Mouse (Mus musculus): ENCODE results near the gene Ccm2l. TPM values are rescaled to one million over a fixed set of nuclear protein-coding genes. Genes with fewer than 3 reads are reported as not detected.

The Ccm2l gene
- polyA plus RNA-seq, 1 experiment from 2014 or later, result 0.59 TPM

GRCm38 (mm10) chr2:153075961-153076360 is 10.2 kb downstream of the Ccm2l start:
- H3K9me3 ChIP-seq (replicated peaks), result no peaks in the 10 kb centered on the region
- peak overlapping the region; percentile 34; the same call in 1 of the 2 replicates for H3K27ac ChIP-seq (replicated peaks)
- H3K36me3 ChIP-seq (replicated peaks), result no peaks in the 10 kb centered on the region
- H3K4me2 ChIP-seq, result no peak overlapping the region
- H3K9ac ChIP-seq, result no peak overlapping the region
- peaks cover 14% of the 10 kb centered on the region for H3K27me3 ChIP-seq
- peak; percentile 66 for ATAC-seq (ENCODE audit: insufficient read depth)
- WGBS (ENCODE audit: insufficient replicate concordance), result 14% methylated on average over 2 of the region's 2 CpGs
- H3K4me3 ChIP-seq (replicated peaks), result no peak overlapping the region
- peaks cover 24% of the 10 kb centered on the region for H3K4me1 ChIP-seq (replicated peaks)

GRCm38 (mm10) chr2:153080841-153081523 is 15.2 kb downstream of the Ccm2l start:
- peaks cover 25% of the 10 kb centered on the region for H3K4me1 ChIP-seq (replicated peaks)
- no peaks in the 10 kb centered on the region for H3K27me3 ChIP-seq
- WGBS (ENCODE audit: insufficient replicate concordance), result 41% methylated on average over 32 of the region's 32 CpGs
- no peak overlapping the region for H3K9ac ChIP-seq
- H3K36me3 ChIP-seq (replicated peaks), result no peaks in the 10 kb centered on the region
- no peak overlapping the region for H3K4me2 ChIP-seq
- no peak for ATAC-seq (ENCODE audit: insufficient read depth)
- H3K4me3 ChIP-seq (replicated peaks), result no peak overlapping the region
- no peak overlapping the region for H3K27ac ChIP-seq (replicated peaks)
- H3K9me3 ChIP-seq (replicated peaks), result no peaks in the 10 kb centered on the region

- WGBS (ENCODE audit: insufficient replicate concordance), result 66% methylated on average over 6 of the region's 6 CpGs
- Histone ChIP-seq H3K36me3 (replicated peaks) (no peaks in the 10 kb centered on the region), H3K9ac (no peak overlapping the region), H3K4me3 (replicated peaks) (no peak overlapping the region), H3K4me2 (no peak overlapping the region), H3K4me1 (replicated peaks) (peaks cover 18% of the 10 kb centered on the region), H3K27me3 (no peaks in the 10 kb centered on the region), H3K27ac (replicated peaks) (no peak overlapping the region), H3K9me3 (replicated peaks) (no peaks in the 10 kb centered on the region)
- no peak for ATAC-seq (ENCODE audit: insufficient read depth)
These were observed 16.1 kb downstream of the Ccm2l start for GRCm38 (mm10) chr2:153081866-153082265.

GRCm38 (mm10) chr2:153083275-153083674 is 17.5 kb downstream of the Ccm2l start:
- H3K4me3 ChIP-seq (replicated peaks), result no peak overlapping the region
- ATAC-seq (ENCODE audit: insufficient read depth), result no peak
- 66% methylated on average over 8 of the region's 8 CpGs for WGBS (ENCODE audit: insufficient replicate concordance)
- H3K9ac ChIP-seq, result no peak overlapping the region
- H3K27me3 ChIP-seq, result no peaks in the 10 kb centered on the region
- H3K4me2 ChIP-seq, result no peak overlapping the region
- no peaks in the 10 kb centered on the region for H3K36me3 ChIP-seq (replicated peaks)
- H3K4me1 ChIP-seq (replicated peaks), result peaks cover 8% of the 10 kb centered on the region
- peak overlapping the region; percentile 61; the same call in 1 of the 2 replicates for H3K27ac ChIP-seq (replicated peaks)
- no peaks in the 10 kb centered on the region for H3K9me3 ChIP-seq (replicated peaks)

- Histone ChIP-seq H3K4me2 (no peak overlapping the region), H3K9ac (no peak overlapping the region), H3K36me3 (replicated peaks) (no peaks in the 10 kb centered on the region), H3K27ac (replicated peaks) (peak overlapping the region; percentile 61), H3K4me3 (replicated peaks) (no peak overlapping the region), H3K9me3 (replicated peaks) (no peaks in the 10 kb centered on the region), H3K27me3 (no peaks in the 10 kb centered on the region), H3K4me1 (replicated peaks) (peaks cover 8% of the 10 kb centered on the region)
- ATAC-seq (ENCODE audit: insufficient read depth), result 0 out of 2 replicates have a peak, but pooled peaks have one; percentile 17
- WGBS (ENCODE audit: insufficient replicate concordance), result 58% methylated on average over 4 of the region's 4 CpGs
These were observed 18.1 kb downstream of the Ccm2l start for GRCm38 (mm10) chr2:153083824-153084223.

GRCm38 (mm10) chr2:153084261-153084976 is 18.7 kb downstream of the Ccm2l start:
- no peaks in the 10 kb centered on the region for H3K9me3 ChIP-seq (replicated peaks)
- H3K27me3 ChIP-seq, result no peaks in the 10 kb centered on the region
- H3K9ac ChIP-seq, result no peak overlapping the region
- peaks cover 8% of the 10 kb centered on the region for H3K4me1 ChIP-seq (replicated peaks)
- 41% methylated on average over 7 of the region's 7 CpGs for WGBS (ENCODE audit: insufficient replicate concordance)
- peak overlapping the region; percentile 61 for H3K27ac ChIP-seq (replicated peaks)
- H3K36me3 ChIP-seq (replicated peaks), result no peaks in the 10 kb centered on the region
- H3K4me3 ChIP-seq (replicated peaks), result no peak overlapping the region
- no peak overlapping the region for H3K4me2 ChIP-seq
- peak; percentile 56 for ATAC-seq (ENCODE audit: insufficient read depth)

GRCm38 (mm10) chr2:153085556-153085955 is 19.8 kb downstream of the Ccm2l start:
- WGBS (ENCODE audit: insufficient replicate concordance), result 57% methylated on average over 6 of the region's 6 CpGs
- no peak overlapping the region for H3K4me3 ChIP-seq (replicated peaks)
- no peak overlapping the region for H3K9ac ChIP-seq
- H3K27me3 ChIP-seq, result no peaks in the 10 kb centered on the region
- no peaks in the 10 kb centered on the region for H3K36me3 ChIP-seq (replicated peaks)
- no peak overlapping the region for H3K27ac ChIP-seq (replicated peaks)
- ATAC-seq (ENCODE audit: insufficient read depth), result no peak
- peaks cover 8% of the 10 kb centered on the region for H3K4me1 ChIP-seq (replicated peaks)
- no peak overlapping the region for H3K4me2 ChIP-seq
- no peaks in the 10 kb centered on the region for H3K9me3 ChIP-seq (replicated peaks)

- WGBS (ENCODE audit: insufficient replicate concordance), result 60% methylated on average over 4 of the region's 4 CpGs
- Histone ChIP-seq H3K4me2 (no peak overlapping the region), H3K9me3 (replicated peaks) (no peaks in the 10 kb centered on the region), H3K9ac (no peak overlapping the region), H3K27ac (replicated peaks) (no peak overlapping the region), H3K27me3 (no peaks in the 10 kb centered on the region), H3K4me3 (replicated peaks) (no peak overlapping the region), H3K4me1 (replicated peaks) (peaks cover 8% of the 10 kb centered on the region), H3K36me3 (replicated peaks) (no peaks in the 10 kb centered on the region)
- ATAC-seq (ENCODE audit: insufficient read depth), result no peak
These were observed 20.4 kb downstream of the Ccm2l start for GRCm38 (mm10) chr2:153086166-153086565.

GRCm38 (mm10) chr2:153087091-153087490 is 21.3 kb downstream of the Ccm2l start:
- no peak overlapping the region for H3K9ac ChIP-seq
- ATAC-seq (ENCODE audit: insufficient read depth), result no peak
- H3K27ac ChIP-seq (replicated peaks), result no peak overlapping the region
- no peaks in the 10 kb centered on the region for H3K9me3 ChIP-seq (replicated peaks)
- no peaks in the 10 kb centered on the region for H3K27me3 ChIP-seq
- H3K36me3 ChIP-seq (replicated peaks), result no peaks in the 10 kb centered on the region
- 73% methylated on average over 10 of the region's 10 CpGs for WGBS (ENCODE audit: insufficient replicate concordance)
- H3K4me2 ChIP-seq, result no peak overlapping the region
- no peak overlapping the region for H3K4me3 ChIP-seq (replicated peaks)
- H3K4me1 ChIP-seq (replicated peaks), result no peaks in the 10 kb centered on the region; the same call in none of the 2 replicates

- H3K36me3 ChIP-seq (replicated peaks), result no peaks in the 10 kb centered on the region
- WGBS (ENCODE audit: insufficient replicate concordance), result 26% methylated on average over 2 of the region's 2 CpGs
- no peak overlapping the region for H3K4me2 ChIP-seq
- peaks cover 3% of the 10 kb centered on the region for H3K4me1 ChIP-seq (replicated peaks)
- H3K27ac ChIP-seq (replicated peaks), result no peak overlapping the region
- no peak for ATAC-seq (ENCODE audit: insufficient read depth)
- H3K9me3 ChIP-seq (replicated peaks), result no peaks in the 10 kb centered on the region
- H3K27me3 ChIP-seq, result no peaks in the 10 kb centered on the region
- no peak overlapping the region for H3K9ac ChIP-seq
- no peak overlapping the region for H3K4me3 ChIP-seq (replicated peaks)
These were observed 23.6 kb downstream of the Ccm2l start for GRCm38 (mm10) chr2:153089316-153089715.

- peak; percentile 67; the same call in 1 of the 2 replicates for ATAC-seq (ENCODE audit: insufficient read depth)
- no peak overlapping the region; the same call in 1 of the 2 replicates for H3K4me3 ChIP-seq (replicated peaks)
These were observed 24.9 kb downstream of the Ccm2l start for GRCm38 (mm10) chr2:153090551-153091165.

More at GRCm38 (mm10) chr2:153090551-153091165, 24.9 kb downstream of the Ccm2l start:
- no peaks in the 10 kb centered on the region for H3K36me3 ChIP-seq (replicated peaks)
- peaks cover 3% of the 10 kb centered on the region for H3K4me1 ChIP-seq (replicated peaks)
- WGBS (ENCODE audit: insufficient replicate concordance), result 10% methylated on average over 10 of the region's 10 CpGs
- no peak overlapping the region for H3K9ac ChIP-seq
- H3K4me2 ChIP-seq, result no peak overlapping the region; the same call in 1 of the 2 replicates
- no peaks in the 10 kb centered on the region for H3K9me3 ChIP-seq (replicated peaks)
- H3K27me3 ChIP-seq, result no peaks in the 10 kb centered on the region
- peak overlapping the region; percentile 51 for H3K27ac ChIP-seq (replicated peaks)

Measured in liver, embryonic 15.5 days (tissue).